Comparison of ENCODE assay signal across 8 mouse cellular contexts in genomic region chr4:123750152-123750651, GRCm38 (mm10). TPM values are rescaled to one million over a fixed set of nuclear protein-coding genes. Genes with fewer than 3 reads are reported as not detected.
DNase-seq lines count a peak whose midpoint lies in the region; ATAC-seq lines count a peak whose summit lies in the region.

Akirin1 (minus strand) TSS chr4:123750345.

- H3K4me3 ChIP-seq in heart, embryonic 13.5 days = peak within 1 kb of the TSS; percentile 99
- peak within 1 kb of the TSS; percentile 100 for H3K4me3 ChIP-seq in liver, embryonic 12.5 days
- H3K4me3 ChIP-seq in stomach, embryonic 15.5 days (replicated peaks) = peak within 1 kb of the TSS; percentile 99

- H3K4me2 ChIP-seq in heart, embryonic 13.5 days = peak within 1 kb of the TSS; percentile 93
- H3K4me2 ChIP-seq in liver, embryonic 12.5 days = peak within 1 kb of the TSS; percentile 85
- peak within 1 kb of the TSS; percentile 86 for H3K4me2 ChIP-seq in stomach, embryonic 15.5 days

- under 1% methylated on average over 46 of the region's 46 CpGs for WGBS in heart, embryonic 13.5 days
- WGBS in liver, embryonic 12.5 days (ENCODE audit: insufficient replicate concordance) = under 1% methylated on average over 46 of the region's 46 CpGs
- 0% methylated on average over 44 of the region's 46 CpGs for WGBS in stomach, embryonic 15.5 days

- H3K9me3 ChIP-seq in heart, embryonic 13.5 days = no peaks in the 10 kb centered on the region
- no peaks in the 10 kb centered on the region for H3K9me3 ChIP-seq in liver, embryonic 12.5 days (replicated peaks)
- H3K9me3 ChIP-seq in stomach, embryonic 15.5 days = no peaks in the 10 kb centered on the region

- peak; percentile 97 for DNase-seq in CD4-positive helper T cell, adult 2 months (ENCODE audit: low read depth, low spot score)
- peak; percentile 92 for DNase-seq in brain, embryonic 18.5 days (ENCODE audit: low read depth, low spot score)
- DNase-seq in kidney, postnatal 10 days = peak; percentile 99
- DNase-seq in natural killer cell, adult 2 months (ENCODE audit: low spot score in 2 of 2) = peak; percentile 95 to 96

- H3K27ac ChIP-seq in heart, embryonic 13.5 days (replicated peaks) = peak within 1 kb of the TSS; percentile 95
- H3K27ac ChIP-seq in liver, embryonic 12.5 days = peak within 1 kb of the TSS; percentile 90
- H3K27ac ChIP-seq in stomach, embryonic 15.5 days = peak within 1 kb of the TSS; percentile 85

- H3K36me3 ChIP-seq in heart, embryonic 13.5 days = peaks cover 5% of the 10 kb centered on the region; the same call in 1 of the 2 replicates
- 0 out of 2 replicates have a peak, but pooled peaks cover 6% of the 10 kb centered on the region for H3K36me3 ChIP-seq in liver, embryonic 12.5 days
- no peaks in the 10 kb centered on the region for H3K36me3 ChIP-seq in stomach, embryonic 15.5 days

- peak within 1 kb of the TSS; percentile 95 for H3K9ac ChIP-seq in heart, embryonic 13.5 days
- peak within 1 kb of the TSS; percentile 98 for H3K9ac ChIP-seq in liver, embryonic 12.5 days
- H3K9ac ChIP-seq in stomach, embryonic 15.5 days = peak within 1 kb of the TSS; percentile 92

- H3K4me1 ChIP-seq in heart, embryonic 13.5 days = peaks cover 29% of the 10 kb centered on the region
- H3K4me1 ChIP-seq in liver, embryonic 12.5 days = peaks cover 30% of the 10 kb centered on the region
- peaks cover 11% of the 10 kb centered on the region for H3K4me1 ChIP-seq in stomach, embryonic 15.5 days

- H3K27me3 ChIP-seq in heart, embryonic 13.5 days (replicated peaks) = no peaks in the 10 kb centered on the region
- H3K27me3 ChIP-seq in liver, embryonic 12.5 days (replicated peaks) = no peaks in the 10 kb centered on the region; the same call in 1 of the 2 replicates
- no peaks in the 10 kb centered on the region for H3K27me3 ChIP-seq in stomach, embryonic 15.5 days (replicated peaks)

- peak; percentile 95 for ATAC-seq in erythroid progenitor cell, adult 5-6 weeks (replicated peaks; ENCODE audit: low FRiP score, poor library complexity, severe bottlenecking)
- ATAC-seq in heart, embryonic 13.5 days (ENCODE audit: extremely low read depth, insufficient number of reproducible peaks, low FRiP score, low TSS enrichment) = peak; percentile 99
- peak; percentile 97 for ATAC-seq in liver, embryonic 12.5 days
- peak; percentile 98 for ATAC-seq in stomach, embryonic 15.5 days (ENCODE audit: insufficient read depth, low FRiP score, low read depth)

RNA-seq across cellular contexts. Expression of gene Akirin1, which starts in this region (rescaled TPM):
- 25.6 and 27.7 TPM in 2 replicates for total RNA-seq in erythroid progenitor cell, adult 5-6 weeks (2015; ENCODE audit: low replicate concordance)
- total RNA-seq in erythroid progenitor cell, adult 5-6 weeks (2017; ENCODE audit: low replicate concordance) = 5.9 and 20.9 TPM in 2 replicates
- polyA plus RNA-seq in heart, embryonic 13.5 days (2015; fragmentation: Nextera tagmentation; extraction: Ambion mirVana) = 43.3 and 50.7 TPM in 2 replicates
- polyA plus RNA-seq in liver, embryonic 12.5 days (2016; fragmentation: Nextera tagmentation; extraction: Ambion mirVana) = 37.2 and 41.5 TPM in 2 replicates
- 47.1 and 48.2 TPM in 2 replicates for polyA plus RNA-seq in stomach, embryonic 15.5 days (2015; fragmentation: Nextera tagmentation; extraction: Ambion mirVana)

Comparison
In these comparisons a context has a peak if more than half of its experiments do, and no peak if none do; other contexts are left out.
1. Peak in every context shown above with its lines: DNase-seq, ATAC-seq, H3K4me3 ChIP-seq and H3K27ac ChIP-seq.